Mouse (Mus musculus): ENCODE data around the gene Lsm12.

Lsm12 gene

GRCm38 (mm10) chr11:102217396-102217795, 32.3 kb upstream of the Lsm12 start:
- ATAC-seq (ENCODE audit: insufficient number of reproducible peaks, low FRiP score, low TSS enrichment) = no peak

GRCm38 (mm10) chr11:102216886-102217240, 31.8 kb upstream of the Lsm12 start:
- ATAC-seq (ENCODE audit: insufficient number of reproducible peaks, low FRiP score, low TSS enrichment) = no peak

GRCm38 (mm10) chr11:102216056-102216885, 31.2 kb upstream of the Lsm12 start:
- no peak for ATAC-seq (ENCODE audit: insufficient number of reproducible peaks, low FRiP score, low TSS enrichment)

- ATAC-seq (ENCODE audit: insufficient number of reproducible peaks, low FRiP score, low TSS enrichment) = no peak
Observed at GRCm38 (mm10) chr11:102215511-102215910, 30.4 kb upstream of the Lsm12 start.

- no peak for ATAC-seq (ENCODE audit: insufficient number of reproducible peaks, low FRiP score, low TSS enrichment)
Observed at GRCm38 (mm10) chr11:102214430-102215156, 29.5 kb upstream of the Lsm12 start.

- no peak for ATAC-seq (ENCODE audit: insufficient number of reproducible peaks, low FRiP score, low TSS enrichment)
Observed at GRCm38 (mm10) chr11:102211936-102212341, 26.8 kb upstream of the Lsm12 start.

GRCm38 (mm10) chr11:102211011-102211410, 25.9 kb upstream of the Lsm12 start:
- ATAC-seq (ENCODE audit: insufficient number of reproducible peaks, low FRiP score, low TSS enrichment) = no peak

- ATAC-seq (ENCODE audit: insufficient number of reproducible peaks, low FRiP score, low TSS enrichment) = no peak
Observed at GRCm38 (mm10) chr11:102210185-102210584, 25.1 kb upstream of the Lsm12 start.

- ATAC-seq (ENCODE audit: insufficient number of reproducible peaks, low FRiP score, low TSS enrichment) = peak; percentile 56; the same call in 1 of the 2 replicates
Observed at GRCm38 (mm10) chr11:102209742-102210141, 24.6 kb upstream of the Lsm12 start.

- no peak for ATAC-seq (ENCODE audit: insufficient number of reproducible peaks, low FRiP score, low TSS enrichment)
Observed at GRCm38 (mm10) chr11:102208846-102209245, 23.8 kb upstream of the Lsm12 start.

GRCm38 (mm10) chr11:102207825-102208777, 23.0 kb upstream of the Lsm12 start:
- no peak for ATAC-seq (ENCODE audit: insufficient number of reproducible peaks, low FRiP score, low TSS enrichment)

- no peak for ATAC-seq (ENCODE audit: insufficient number of reproducible peaks, low FRiP score, low TSS enrichment)
Observed at GRCm38 (mm10) chr11:102206481-102206880, 21.4 kb upstream of the Lsm12 start.

- ATAC-seq (ENCODE audit: insufficient number of reproducible peaks, low FRiP score, low TSS enrichment) = no peak
Observed at GRCm38 (mm10) chr11:102201408-102201821, 16.3 kb upstream of the Lsm12 start.

- no peak for ATAC-seq (ENCODE audit: insufficient number of reproducible peaks, low FRiP score, low TSS enrichment)
Observed at GRCm38 (mm10) chr11:102199856-102200255, 14.8 kb upstream of the Lsm12 start.

GRCm38 (mm10) chr11:102198245-102198644, 13.1 kb upstream of the Lsm12 start:
- ATAC-seq (ENCODE audit: insufficient number of reproducible peaks, low FRiP score, low TSS enrichment) = no peak

GRCm38 (mm10) chr11:102196018-102196797, 11.1 kb upstream of the Lsm12 start:
- ATAC-seq (ENCODE audit: insufficient number of reproducible peaks, low FRiP score, low TSS enrichment) = no peak

GRCm38 (mm10) chr11:102193657-102194440, 8.8 kb upstream of the Lsm12 start:
- no peak for ATAC-seq (ENCODE audit: insufficient number of reproducible peaks, low FRiP score, low TSS enrichment)

- ATAC-seq (ENCODE audit: insufficient number of reproducible peaks, low FRiP score, low TSS enrichment) = no peak
Observed at GRCm38 (mm10) chr11:102190848-102191247, 5.8 kb upstream of the Lsm12 start.
